Mouse (Mus musculus) midbrain, embryonic 15.5 days (tissue): Measurements from ENCODE around the gene Cldn34c2. TPM values are rescaled to one million over a fixed set of nuclear protein-coding genes. Genes with fewer than 3 reads are reported as not detected.
"Not testable (repeated sequence)": the region's sequence is repeated elsewhere in the genome, so short reads cannot be mapped to it uniquely, and the experiment has no call there.

ENCODE experiments used
- ATAC-seq: fragments of 200-750 bp; cut with Nextera tagmentation; replicated peaks from 2 replicates; pipeline ENCODE4 v1.8.0; 2017; ENCODE audit warnings: moderate TSS enrichment
- H3K27ac ChIP-seq: fragments of 300-500 bp; sonication (generic); 2 replicates; pipeline ENCODE4 v1.5.1; 2015; ENCODE audit warnings: mild to moderate bottlenecking, inconsistent platforms
- H3K27me3 ChIP-seq: fragments of 300-500 bp; sonication (generic); replicated peaks from 2 replicates; pipeline ENCODE4 v1.6.1; 2015; ENCODE audit warnings: inconsistent platforms
- H3K36me3 ChIP-seq: fragments of 300-500 bp; sonication (generic); replicated peaks from 2 replicates; pipeline ENCODE4 v1.6.1; 2015; ENCODE audit warnings: inconsistent platforms
- H3K4me1 ChIP-seq: fragments of 300-500 bp; sonication (generic); 2 replicates; pipeline ENCODE4 v1.6.1; 2015; ENCODE audit warnings: inconsistent platforms
- H3K4me2 ChIP-seq: fragments of 300-500 bp; sonication (generic); 2 replicates; pipeline ENCODE4 v1.6.1; 2015; ENCODE audit warnings: inconsistent platforms, mild to moderate bottlenecking, moderate library complexity
- H3K4me3 ChIP-seq: fragments of 300-500 bp; sonication (generic); 2 replicates; pipeline ENCODE4 v1.5.1; 2015; ENCODE audit warnings: mild to moderate bottlenecking, inconsistent platforms
- H3K9ac ChIP-seq: fragments of 300-500 bp; sonication (generic); 2 replicates; pipeline ENCODE4 v1.6.1; 2015; ENCODE audit warnings: mild to moderate bottlenecking, inconsistent platforms
- H3K9me3 ChIP-seq: fragments of 300-500 bp; sonication (generic); 2 replicates; pipeline ENCODE4 v1.6.1; 2016; ENCODE audit warnings: inconsistent platforms
- WGBS: fragments of 180-500 bp; shearing (Covaris S2); methylation state at CpG from one replicate; pipeline ENCODE4 v1.1.7; 2015; ENCODE audit warnings: mixed read lengths; 5-methylcytosine and 5-hydroxymethylcytosine counted together
- polyA plus RNA-seq: library from polyadenylated mRNA; unstranded; fragments of >200 nt; fragmentation: Nextera tagmentation; extraction: Ambion mirVana; gene quantifications from 2 replicates; pipeline ENCODE4 v1.2.1, GENCODE M21; 2015

Cldn34c2 gene
- not detected in 2 replicates for polyA plus RNA-seq

DNA sequence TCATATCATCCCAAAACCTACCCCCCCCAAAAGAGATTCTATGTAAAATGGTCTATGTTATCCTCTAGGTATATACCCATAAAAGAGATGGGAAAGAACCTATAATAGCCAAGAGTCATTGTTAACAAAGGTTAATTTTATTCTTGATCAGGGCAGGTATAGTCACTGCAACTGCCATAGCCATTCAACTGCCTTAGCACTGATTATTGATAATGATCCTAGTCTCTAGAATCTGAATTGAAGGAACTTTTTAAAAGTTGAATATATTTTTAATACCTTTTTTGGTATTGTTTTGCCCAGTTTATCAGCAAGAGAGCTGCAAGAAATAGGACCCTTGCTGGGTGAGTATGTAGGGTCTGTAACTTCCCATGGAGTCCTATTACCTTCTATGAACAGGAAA is at the start of gene Cldn34c2:
Gene Cldn34c2, plus strand, starts transcription at position 301 of the 400 bp plus-strand sequence.
- H3K4me1 ChIP-seq, H3K27ac ChIP-seq, ATAC-seq, H3K9ac ChIP-seq, H3K36me3 ChIP-seq, H3K27me3 ChIP-seq, H3K9me3 ChIP-seq, H3K4me2 ChIP-seq, H3K4me3 ChIP-seq: not testable (repeated sequence)

GRCm38 (mm10) chrX:123551378-123551777 is 30.1 kb upstream of the Cldn34c2 start:
- H3K9me3 ChIP-seq, H3K27ac ChIP-seq, H3K4me1 ChIP-seq, H3K4me2 ChIP-seq, H3K4me3 ChIP-seq, H3K27me3 ChIP-seq, H3K36me3 ChIP-seq, ATAC-seq, H3K9ac ChIP-seq: not testable (repeated sequence)
- WGBS = 97% methylated on average over 13 of the region's 13 CpGs

- not testable (repeated sequence) for H3K36me3 ChIP-seq, H3K27me3 ChIP-seq, H3K4me1 ChIP-seq, H3K27ac ChIP-seq, H3K4me2 ChIP-seq, H3K9ac ChIP-seq, H3K9me3 ChIP-seq, H3K4me3 ChIP-seq
- WGBS = 90% methylated on average over 9 of the region's 12 CpGs
- peak; percentile 74 for ATAC-seq
These were observed 30.8 kb downstream of the Cldn34c2 start for GRCm38 (mm10) chrX:123612158-123612828.

Other genes starting within 250 kb of the Cldn34c2 start
- not detected in 2 replicates for gene Gm17467, start 123.1 kb downstream of the Cldn34c2 start, polyA plus RNA-seq
- gene Cldn34c3, start 212.0 kb downstream of the Cldn34c2 start, polyA plus RNA-seq = not detected in 2 replicates